Mouse (Mus musculus): ENCODE data around the gene Ifnlr1. TPM values are rescaled to one million over a fixed set of nuclear protein-coding genes. Genes with fewer than 3 reads are reported as not detected.

Ifnlr1 gene
- polyA plus RNA-seq, 1 experiment, result not detected

- H3K36me3 ChIP-seq (ENCODE audit: control insufficient read depth, insufficient read depth), result no peaks in the 10 kb centered on the region
- H3K27me3 ChIP-seq (ENCODE audit: control insufficient read depth, insufficient read depth, insufficient read length), result no peaks in the 10 kb centered on the region
- H3K79me2 ChIP-seq (ENCODE audit: control insufficient read depth, insufficient read depth), result no peaks in the 10 kb centered on the region
- no peak overlapping the region for H3K4me2 ChIP-seq (ENCODE audit: low read depth)
- TF ChIP-seq SRF (IDR thresholded peaks at IDR 0.05; ENCODE audit: control insufficient read depth, insufficient read length, low read depth) (no peak), TCF3 (IDR thresholded peaks at IDR 0.05; ENCODE audit: insufficient read length, low read depth) (no peak), MYOD1 (IDR thresholded peaks at IDR 0.05; ENCODE audit: control insufficient read depth in 1 of 3, insufficient read length in 2 of 3, low read depth in 2 of 3) (no peak)
- no peak overlapping the region for H3K4me3 ChIP-seq
- no peak overlapping the region for H3ac ChIP-seq (ENCODE audit: control insufficient read depth, insufficient read length)
These were observed 64.8 kb downstream of the Ifnlr1 start for GRCm38 (mm10) chr4:135750896-135751295.

GRCm38 (mm10) chr4:135752106-135752778, 66.2 kb downstream of the Ifnlr1 start:
- Histone ChIP-seq H3K79me2 (ENCODE audit: control insufficient read depth, insufficient read depth) (no peaks in the 10 kb centered on the region), H3K27me3 (ENCODE audit: control insufficient read depth, insufficient read depth, insufficient read length) (no peaks in the 10 kb centered on the region), H3K4me3 (no peak overlapping the region), H3K4me2 (ENCODE audit: low read depth) (no peak overlapping the region), H3ac (ENCODE audit: control insufficient read depth, insufficient read length) (no peak overlapping the region), H3K36me3 (ENCODE audit: control insufficient read depth, insufficient read depth) (no peaks in the 10 kb centered on the region)
- no peak for TF ChIP-seq SRF (IDR thresholded peaks at IDR 0.05; ENCODE audit: control insufficient read depth, insufficient read length, low read depth)
- no peak for TF ChIP-seq MYOD1 (IDR thresholded peaks at IDR 0.05; ENCODE audit: control insufficient read depth in 1 of 3, insufficient read length in 2 of 3, low read depth in 2 of 3)
- no peak for TF ChIP-seq CEBPB (IDR thresholded peaks at IDR 0.05; ENCODE audit: insufficient read depth, poor library complexity, severe bottlenecking)
- TF ChIP-seq POLR2AphosphoS2 (IDR thresholded peaks at IDR 0.05; ENCODE audit: insufficient read length, low read depth), result no peak
- TF ChIP-seq TCF3 (IDR thresholded peaks at IDR 0.05; ENCODE audit: insufficient read length, low read depth), result no peak
- no peak for TF ChIP-seq E2F4 (IDR thresholded peaks at IDR 0.05; ENCODE audit: insufficient read depth)
- no peak for TF ChIP-seq USF1 (IDR thresholded peaks at IDR 0.05; ENCODE audit: low read depth)
- no peak for TF ChIP-seq POLR2A (IDR thresholded peaks at IDR 0.05; ENCODE audit: insufficient read length, low read depth)
- TF ChIP-seq TCF12 (IDR thresholded peaks at IDR 0.05; ENCODE audit: insufficient read depth, poor library complexity, severe bottlenecking), result no peak
- TF ChIP-seq REST (IDR thresholded peaks at IDR 0.05; ENCODE audit: insufficient read depth, insufficient read length), result no peak
- no peak for TF ChIP-seq MYOG (IDR thresholded peaks at IDR 0.05; ENCODE audit: control insufficient read depth in 1 of 3, insufficient read depth in 1 of 3, insufficient read length in 2 of 3, low read depth in 2 of 3)
- no peak for TF ChIP-seq MAX (IDR thresholded peaks at IDR 0.05; ENCODE audit: low read depth)

GRCm38 (mm10) chr4:135752779-135753164, 66.7 kb downstream of the Ifnlr1 start:
- no peaks in the 10 kb centered on the region for H3K36me3 ChIP-seq (ENCODE audit: control insufficient read depth, insufficient read depth)
- no peak overlapping the region for H3K4me2 ChIP-seq (ENCODE audit: low read depth)
- TF ChIP-seq TCF12 (IDR thresholded peaks at IDR 0.05; ENCODE audit: insufficient read depth, poor library complexity, severe bottlenecking) (no peak), TCF3 (IDR thresholded peaks at IDR 0.05; ENCODE audit: insufficient read length, low read depth) (no peak), CEBPB (IDR thresholded peaks at IDR 0.05; ENCODE audit: insufficient read depth, poor library complexity, severe bottlenecking) (no peak), SRF (IDR thresholded peaks at IDR 0.05; ENCODE audit: control insufficient read depth, insufficient read length, low read depth) (no peak), MYOD1 (IDR thresholded peaks at IDR 0.05; ENCODE audit: control insufficient read depth in 1 of 3, insufficient read length in 2 of 3, low read depth in 2 of 3) (no peak), POLR2AphosphoS2 (IDR thresholded peaks at IDR 0.05; ENCODE audit: insufficient read length, low read depth) (no peak), POLR2A (IDR thresholded peaks at IDR 0.05; ENCODE audit: insufficient read length, low read depth) (no peak), MYOG (IDR thresholded peaks at IDR 0.05; ENCODE audit: control insufficient read depth in 1 of 3, insufficient read depth in 1 of 3, insufficient read length in 2 of 3, low read depth in 2 of 3) (no peak), MAX (IDR thresholded peaks at IDR 0.05; ENCODE audit: low read depth) (no peak), USF1 (IDR thresholded peaks at IDR 0.05; ENCODE audit: low read depth) (no peak), REST (IDR thresholded peaks at IDR 0.05; ENCODE audit: insufficient read depth, insufficient read length) (no peak), E2F4 (IDR thresholded peaks at IDR 0.05; ENCODE audit: insufficient read depth) (no peak)
- H3K4me3 ChIP-seq, result no peak overlapping the region
- no peaks in the 10 kb centered on the region for H3K79me2 ChIP-seq (ENCODE audit: control insufficient read depth, insufficient read depth)
- H3K27me3 ChIP-seq (ENCODE audit: control insufficient read depth, insufficient read depth, insufficient read length), result no peaks in the 10 kb centered on the region
- H3ac ChIP-seq (ENCODE audit: control insufficient read depth, insufficient read length), result no peak overlapping the region

Other genes starting within 250 kb of the Ifnlr1 start
- gene Stpg1, start 191.5 kb upstream of the Ifnlr1 start, polyA plus RNA-seq (2012; fragmentation: generic; extraction: Trizol), result not detected
- 5.1 TPM for gene Nipal3, start 191.2 kb upstream of the Ifnlr1 start, polyA plus RNA-seq (2012; fragmentation: generic; extraction: Trizol)
- gene Grhl3, start 112.7 kb upstream of the Ifnlr1 start, polyA plus RNA-seq (2012; fragmentation: generic; extraction: Trizol), result 0.95 TPM
- 0.04 TPM for gene Il22ra1, start 41.9 kb downstream of the Ifnlr1 start, polyA plus RNA-seq (2012; fragmentation: generic; extraction: Trizol)
- gene Myom3, start 73.4 kb downstream of the Ifnlr1 start, polyA plus RNA-seq (2012; fragmentation: generic; extraction: Trizol), result 97.1 TPM
- gene Srsf10, start 169.5 kb downstream of the Ifnlr1 start, polyA plus RNA-seq (2012; fragmentation: generic; extraction: Trizol), result 22.3 TPM
- 45.2 TPM for gene Pnrc2, start 187.6 kb downstream of the Ifnlr1 start, polyA plus RNA-seq (2012; fragmentation: generic; extraction: Trizol)
- gene Cnr2, start 209.1 kb downstream of the Ifnlr1 start, polyA plus RNA-seq (2012; fragmentation: generic; extraction: Trizol), result not detected
- gene Fuca1, start 234.4 kb downstream of the Ifnlr1 start, polyA plus RNA-seq (2012; fragmentation: generic; extraction: Trizol), result 29.8 TPM